Mouse (Mus musculus): ENCODE data around the gene Hoxa7.

Hoxa7 gene

DNA sequence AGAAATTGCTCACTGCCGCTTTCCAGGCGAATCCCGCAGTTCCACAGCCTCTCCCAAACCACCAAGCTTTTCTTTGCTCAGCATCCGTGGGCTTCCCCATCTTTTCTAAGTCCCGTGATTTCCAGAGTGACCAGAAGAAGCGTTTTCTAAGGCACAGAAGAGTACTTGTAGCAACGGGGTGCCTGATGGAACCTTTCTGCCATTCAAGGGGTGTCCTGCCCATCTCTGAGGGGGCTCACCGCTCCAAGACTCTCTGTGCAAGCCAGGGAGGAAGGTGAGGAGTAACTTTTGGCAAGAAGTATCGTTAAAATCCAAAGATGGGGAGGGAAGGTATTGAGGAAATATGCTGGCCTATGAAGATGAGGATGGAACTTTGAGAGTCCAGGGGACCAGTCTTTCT lies 43.8 kb downstream of the Hoxa7 start:
- no peak for DNase-seq (ENCODE audit: low read depth, low spot score)

DNA sequence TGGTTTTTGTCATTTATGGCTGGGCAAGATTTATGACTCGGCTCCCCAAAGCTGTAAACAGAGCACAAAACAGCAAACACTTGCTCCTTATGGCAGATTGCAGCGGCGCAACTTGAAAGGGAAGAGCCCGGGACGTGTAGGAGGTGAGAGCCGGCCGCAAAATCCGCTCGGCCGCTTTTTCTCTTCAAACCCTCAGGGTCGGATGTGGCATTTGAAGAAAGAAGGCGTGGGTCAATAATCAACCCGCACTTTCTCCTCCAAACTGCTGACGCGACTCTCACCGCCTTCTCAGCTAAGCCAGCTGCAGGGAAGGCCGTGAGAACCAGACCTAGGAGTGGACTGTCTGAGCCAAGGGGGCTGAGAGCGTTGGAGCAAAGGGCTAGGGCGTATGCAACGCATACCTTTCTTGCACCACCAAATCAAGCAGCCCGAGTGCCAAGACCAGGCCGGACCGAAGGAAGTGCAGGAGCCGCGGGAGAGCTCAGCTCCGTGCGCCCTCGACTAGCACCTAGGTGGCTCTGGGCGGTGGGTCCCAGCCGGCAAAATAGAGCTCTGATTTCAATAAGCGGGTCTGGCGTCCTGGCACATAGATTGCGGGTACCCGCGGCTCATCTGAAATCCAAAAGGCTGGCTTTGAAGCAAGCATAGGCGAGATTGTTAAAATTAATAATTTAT lies 44.5 kb downstream of the Hoxa7 start, which contains the start of gene 5730596B20Rik:
Gene 5730596B20Rik, plus strand, starts transcription at position 438 of the 675 bp plus-strand sequence.
- no peak for DNase-seq (ENCODE audit: low read depth, low spot score)

DNA sequence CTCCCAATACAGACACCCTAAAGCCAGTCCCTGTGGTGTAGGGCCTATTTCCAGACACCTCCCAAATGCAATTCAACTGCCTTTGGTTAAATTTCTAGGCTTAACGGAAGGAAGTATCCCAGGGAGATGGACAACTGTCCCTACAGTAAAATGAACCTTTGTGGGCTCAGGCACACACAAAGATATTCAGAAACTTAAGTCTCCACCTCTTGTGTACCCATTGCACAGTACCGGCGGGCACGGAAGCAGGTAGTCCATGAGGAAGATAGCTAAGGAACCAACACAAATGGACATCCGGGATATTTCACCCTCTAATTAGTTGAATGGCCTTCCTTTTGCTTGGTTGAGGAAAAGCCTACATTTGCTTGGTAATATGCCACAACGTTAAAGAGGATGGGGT lies 45.3 kb downstream of the Hoxa7 start:
- DNase-seq (ENCODE audit: low read depth, low spot score): no peak

DNA sequence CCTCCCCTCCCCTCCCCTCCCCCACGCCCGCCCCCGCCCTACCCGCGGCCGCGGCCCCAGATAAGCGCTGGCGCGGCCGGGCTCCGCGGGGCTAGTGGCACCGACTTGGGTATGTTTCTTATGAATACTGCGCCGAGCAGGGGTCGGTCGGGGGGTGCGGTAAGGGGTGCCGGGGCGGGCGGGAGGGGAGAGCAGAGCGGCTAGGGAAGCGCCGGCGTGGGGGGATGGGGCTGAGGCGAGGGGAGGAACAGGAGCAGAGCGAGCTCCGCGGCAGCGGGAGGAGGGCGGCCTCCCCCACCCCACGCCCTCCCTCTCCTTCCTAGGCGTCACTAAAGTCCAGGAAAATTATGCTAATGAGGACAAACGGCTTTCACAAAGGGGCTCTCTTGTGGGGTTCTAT lies 45.8 kb downstream of the Hoxa7 start:
- DNase-seq (ENCODE audit: low read depth, low spot score): no peak

DNA sequence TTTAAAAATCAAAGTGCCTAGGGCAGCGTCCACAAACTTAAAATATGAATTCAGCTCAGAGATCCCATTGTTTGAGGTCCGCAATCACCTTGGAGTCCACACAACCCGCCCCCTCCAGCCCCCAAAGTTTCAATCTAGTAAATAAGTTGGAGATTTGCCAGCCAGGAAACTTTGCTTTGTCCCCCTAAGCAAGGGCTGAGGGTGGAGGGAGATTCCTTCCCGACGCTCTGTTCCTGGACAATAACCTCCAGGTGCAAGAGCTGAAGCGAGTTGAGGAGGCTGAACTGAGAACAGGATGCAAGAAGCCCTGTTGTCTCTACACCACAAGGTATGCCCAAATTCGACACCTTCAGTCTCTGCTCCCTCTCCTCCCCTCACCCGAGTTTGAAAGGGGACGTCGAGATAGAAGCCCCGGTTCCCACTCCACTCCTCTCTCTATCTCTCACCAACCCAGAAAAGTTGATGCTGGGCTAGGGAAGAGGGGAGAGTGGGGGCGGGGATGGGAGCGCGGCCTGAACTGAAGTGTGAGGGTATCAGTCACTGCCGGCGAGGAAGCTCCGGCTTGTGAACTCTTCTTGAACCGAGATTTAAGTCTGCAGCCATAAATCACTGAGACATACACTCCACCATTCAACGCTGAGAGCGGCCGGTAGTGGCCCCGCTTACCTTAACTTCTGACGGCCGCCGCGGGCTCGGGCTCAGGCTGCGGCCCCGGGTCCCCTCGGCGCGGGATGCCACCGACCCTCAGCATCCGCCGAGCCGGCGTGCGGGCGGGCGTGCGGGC lies 46.5 kb downstream of the Hoxa7 start:
- no peak for DNase-seq (ENCODE audit: low read depth, low spot score)

DNA sequence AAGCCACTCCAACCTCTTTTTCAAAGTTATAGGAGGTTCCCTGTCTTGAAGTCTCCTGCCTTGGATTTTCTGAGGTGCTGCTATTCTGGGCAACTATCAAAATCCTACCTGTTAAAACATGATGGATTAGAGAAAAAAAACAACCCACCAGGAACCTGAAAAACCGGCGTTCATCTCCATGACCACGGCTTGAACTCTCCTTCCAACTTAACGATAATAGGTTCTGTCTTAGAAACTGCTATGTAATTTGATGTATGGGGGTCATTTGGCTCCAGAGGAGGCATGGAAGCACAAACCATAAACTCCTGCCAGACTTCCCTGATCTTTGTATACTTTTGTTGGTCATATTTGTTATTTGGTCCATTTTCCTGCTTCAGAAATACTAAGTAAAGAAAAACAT lies 48.0 kb downstream of the Hoxa7 start:
- no peak for DNase-seq (ENCODE audit: low read depth, low spot score)

DNA sequence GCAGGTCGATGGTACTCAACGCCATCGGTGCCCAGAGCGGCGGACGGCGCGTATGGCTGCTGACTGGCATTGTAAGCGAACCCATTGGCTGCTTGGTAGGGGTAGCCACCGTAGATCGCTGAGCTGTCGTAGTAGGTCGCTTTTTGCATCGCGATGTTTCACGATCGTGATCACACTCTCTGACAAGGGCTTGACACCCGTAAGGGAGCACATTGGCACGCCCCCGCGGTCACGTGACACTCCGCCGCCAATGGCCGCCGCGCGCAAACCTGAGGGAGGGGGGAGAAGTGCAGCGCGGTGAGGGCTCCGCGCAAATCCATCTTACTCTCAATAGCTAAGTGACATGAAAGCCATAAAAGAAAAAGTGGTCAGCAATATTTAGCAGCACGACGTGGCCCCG lies 49.2 kb downstream of the Hoxa7 start:
- DNase-seq (ENCODE audit: low read depth, low spot score): no peak

DNA sequence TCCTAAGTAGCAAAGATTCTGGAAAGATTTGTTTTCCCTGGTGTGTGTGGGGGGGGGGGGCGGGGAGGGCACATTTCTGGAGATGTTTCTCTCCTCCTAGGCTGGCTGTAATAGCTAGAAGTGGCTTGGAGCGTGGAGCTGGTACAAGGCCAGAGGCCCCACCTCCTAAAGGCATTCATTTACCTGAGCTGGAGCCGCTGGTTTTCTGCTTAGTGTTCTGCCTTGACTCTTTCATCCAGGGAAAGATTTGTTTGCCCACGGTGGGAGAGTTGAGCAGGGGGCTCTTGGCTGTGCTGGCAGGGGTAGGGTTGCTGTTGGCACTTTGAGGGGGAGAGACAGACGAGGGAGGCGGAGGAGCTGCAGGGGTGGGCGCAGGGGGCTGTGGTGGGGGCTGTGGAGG lies 49.7 kb downstream of the Hoxa7 start:
- no peak for DNase-seq (ENCODE audit: low read depth, low spot score)

DNA sequence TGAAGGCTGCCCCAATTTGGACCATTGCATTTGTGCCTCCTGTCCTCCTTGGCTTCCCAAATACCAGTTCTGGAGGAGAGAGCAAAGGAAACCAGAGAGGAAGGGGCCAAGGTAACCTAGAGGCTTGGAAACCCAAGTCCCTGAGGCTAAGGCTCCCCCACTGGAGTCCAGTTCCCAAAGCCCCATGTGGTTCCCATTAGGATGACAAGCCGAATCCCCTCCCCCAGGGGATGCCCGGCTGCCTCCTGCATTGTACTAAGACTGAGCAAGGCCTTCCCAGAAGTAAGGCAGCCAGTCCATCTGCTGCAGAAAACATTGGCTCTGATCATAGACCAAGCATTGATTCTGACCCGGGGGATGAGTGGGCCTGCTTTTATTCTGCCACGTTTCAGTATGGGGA lies 50.3 kb downstream of the Hoxa7 start:
- no peak for DNase-seq (ENCODE audit: low read depth, low spot score)

DNA sequence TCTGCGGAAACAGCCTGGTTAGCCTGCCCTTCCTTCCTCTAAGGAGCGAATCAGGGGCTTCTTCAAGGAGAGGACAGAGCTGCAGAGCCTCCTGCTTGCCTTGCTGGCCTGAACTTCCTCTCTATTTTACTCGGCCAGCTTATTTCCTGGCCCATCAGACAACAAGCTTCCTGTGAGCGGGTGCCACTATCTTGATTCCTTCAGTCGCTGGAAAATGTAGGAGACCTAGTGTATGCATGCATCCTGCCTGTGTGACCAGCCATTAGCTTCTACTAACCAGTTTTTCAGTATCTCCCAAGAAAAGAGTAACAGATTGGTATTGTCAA lies 50.8 kb downstream of the Hoxa7 start:
- no peak for DNase-seq (ENCODE audit: low read depth, low spot score)

DNA sequence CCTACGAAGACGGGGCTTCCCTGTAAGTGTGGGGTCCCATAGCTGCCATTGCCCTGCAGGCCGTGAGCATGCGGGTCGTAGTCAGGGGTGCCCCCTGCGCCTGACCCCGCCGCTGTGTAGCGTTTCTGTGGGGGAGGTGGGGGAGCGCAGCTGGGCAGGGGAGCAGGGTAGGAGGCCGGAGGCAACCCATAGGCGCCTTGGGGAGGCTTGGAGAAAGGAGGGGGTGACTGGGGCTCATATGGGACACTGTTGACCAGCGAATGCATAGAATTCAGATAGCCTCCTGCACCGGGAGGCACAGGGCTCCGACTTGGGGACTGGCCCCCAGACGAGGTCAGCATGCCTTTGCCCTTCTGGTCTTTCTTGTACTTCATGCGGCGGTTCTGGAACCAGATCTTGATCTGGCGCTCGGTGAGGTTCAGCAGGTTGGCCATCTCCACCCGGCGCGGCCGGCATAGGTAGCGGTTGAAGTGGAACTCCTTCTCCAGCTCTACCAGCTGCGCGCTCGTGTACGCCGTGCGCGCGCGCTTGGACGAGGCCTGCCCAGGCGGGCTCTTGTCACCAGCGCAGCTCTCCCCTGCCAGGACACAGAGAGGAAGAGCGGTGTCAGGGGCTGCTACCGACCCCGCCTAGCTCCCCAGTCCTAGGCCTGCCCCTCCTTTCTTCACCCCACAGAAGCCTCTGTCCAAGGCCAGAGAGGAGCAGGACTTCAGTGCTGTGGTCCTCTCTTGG lies 51.3 kb downstream of the Hoxa7 start:
- DNase-seq (ENCODE audit: low read depth, low spot score): no peak

DNA sequence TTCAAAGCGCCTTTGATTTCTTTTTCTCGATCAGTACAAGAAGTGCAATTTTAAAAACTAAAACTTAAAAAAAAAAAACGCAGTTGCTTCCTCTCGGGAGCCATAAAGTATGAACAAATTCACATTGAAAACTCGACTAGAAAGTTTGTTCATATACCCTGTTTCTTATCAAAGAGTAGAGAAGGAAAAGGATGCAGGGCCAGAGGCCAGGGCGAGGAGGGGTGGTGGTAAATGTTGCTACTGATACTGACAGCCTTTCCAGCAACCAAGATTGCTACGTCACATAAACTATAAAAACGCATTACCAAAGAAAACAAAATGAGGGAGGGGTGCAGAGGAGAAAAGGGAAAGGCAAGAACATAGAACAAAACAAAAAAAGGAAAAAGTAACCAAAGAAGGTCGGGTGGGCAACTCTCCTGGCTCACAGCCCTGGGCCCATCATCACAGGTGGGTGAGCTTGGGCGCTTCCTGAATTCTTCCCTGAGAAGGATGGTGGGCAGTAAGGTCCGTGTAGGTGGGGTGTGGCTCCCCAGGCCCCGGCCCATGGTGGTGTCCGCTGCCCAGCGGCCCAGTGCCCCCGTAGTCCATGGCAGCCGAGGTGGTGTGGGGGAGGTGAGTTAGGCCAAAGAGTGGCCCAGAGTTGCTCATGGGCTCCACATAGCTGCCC lies 52.0 kb downstream of the Hoxa7 start:
- DNase-seq (ENCODE audit: low read depth, low spot score): no peak

DNA sequence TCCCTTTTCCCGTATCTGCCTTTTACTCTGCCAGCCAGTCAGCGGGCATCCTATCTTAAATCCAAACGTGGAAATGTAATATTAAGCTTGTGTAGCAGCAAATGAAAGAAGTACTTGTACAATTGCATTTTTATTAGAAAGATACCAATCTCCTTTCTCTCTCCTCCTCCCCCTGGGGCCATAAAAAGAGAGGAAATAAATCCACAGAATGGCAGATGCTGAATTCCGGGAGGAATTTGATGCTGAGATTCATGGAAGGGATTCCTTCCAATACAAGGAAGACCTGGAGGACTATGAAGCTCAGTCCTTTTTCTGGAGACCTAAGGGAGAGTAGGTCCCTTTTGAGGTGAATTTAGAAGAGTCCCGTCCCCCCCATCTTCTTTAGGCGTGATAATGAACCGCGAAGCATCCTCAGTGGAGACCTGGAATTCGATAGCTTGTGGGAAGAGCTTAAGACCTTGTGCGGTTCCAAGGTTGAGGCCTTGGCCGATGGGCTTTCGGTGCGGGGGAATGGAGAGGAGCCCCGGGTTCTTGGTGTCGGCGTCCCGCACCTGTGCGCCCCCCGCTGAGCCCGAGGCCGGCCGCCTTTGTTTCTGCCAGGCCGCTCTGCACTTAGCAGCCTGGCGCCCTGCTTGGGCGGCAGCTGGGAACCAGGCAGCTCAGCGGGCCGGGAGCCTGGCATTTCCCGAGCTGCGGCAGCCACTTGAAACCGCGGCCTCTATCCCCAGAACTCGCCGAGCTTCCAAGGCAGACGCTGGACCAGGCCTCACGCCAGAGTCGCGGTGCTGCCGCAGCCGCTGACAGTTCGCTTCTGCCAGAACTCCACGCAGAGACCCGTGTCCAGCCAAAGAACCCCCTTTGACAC lies 53.2 kb downstream of the Hoxa7 start:
- DNase-seq (ENCODE audit: low read depth, low spot score): no peak

DNA sequence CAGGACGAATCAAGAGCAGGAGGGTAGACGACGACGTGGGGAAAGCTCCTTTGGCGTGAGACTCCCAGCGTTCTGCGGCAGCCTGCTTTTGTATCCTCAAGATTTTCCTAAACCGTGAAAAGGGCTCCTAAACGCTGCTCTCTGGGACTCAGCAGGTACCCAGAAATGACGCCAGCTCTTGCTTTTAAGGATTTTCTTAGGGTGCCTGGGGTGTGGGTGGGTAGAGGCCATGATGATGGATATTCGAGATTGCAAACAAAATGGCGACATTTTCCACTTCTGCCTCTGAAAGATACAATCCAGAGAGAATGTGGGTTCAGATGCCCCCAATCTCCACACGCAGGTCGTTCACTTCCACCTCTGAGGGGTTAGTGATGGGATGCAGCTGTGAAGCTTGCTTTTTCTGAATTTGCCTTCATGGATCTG lies 53.9 kb downstream of the Hoxa7 start:
- no peak for DNase-seq (ENCODE audit: low read depth, low spot score)

DNA sequence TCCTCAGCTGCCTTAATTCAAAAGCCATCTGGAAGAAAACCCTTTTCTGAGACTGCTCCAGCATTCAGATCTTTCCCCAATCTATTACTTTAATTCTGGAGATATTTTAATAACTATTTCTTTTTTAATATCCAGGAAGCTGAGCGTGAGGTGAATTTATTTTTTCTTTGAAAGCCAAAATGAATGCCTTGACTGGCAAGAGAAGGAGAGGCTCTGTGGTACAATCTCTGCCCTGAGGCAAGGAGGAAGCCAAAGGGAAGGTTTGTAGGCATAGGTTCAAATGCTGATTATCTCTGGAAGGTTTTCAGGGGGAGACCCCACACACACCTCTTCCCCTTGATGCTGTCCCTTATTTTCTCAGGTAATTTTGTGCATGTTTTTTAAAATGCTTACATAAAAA lies 54.5 kb downstream of the Hoxa7 start:
- no peak for DNase-seq (ENCODE audit: low read depth, low spot score)

DNA sequence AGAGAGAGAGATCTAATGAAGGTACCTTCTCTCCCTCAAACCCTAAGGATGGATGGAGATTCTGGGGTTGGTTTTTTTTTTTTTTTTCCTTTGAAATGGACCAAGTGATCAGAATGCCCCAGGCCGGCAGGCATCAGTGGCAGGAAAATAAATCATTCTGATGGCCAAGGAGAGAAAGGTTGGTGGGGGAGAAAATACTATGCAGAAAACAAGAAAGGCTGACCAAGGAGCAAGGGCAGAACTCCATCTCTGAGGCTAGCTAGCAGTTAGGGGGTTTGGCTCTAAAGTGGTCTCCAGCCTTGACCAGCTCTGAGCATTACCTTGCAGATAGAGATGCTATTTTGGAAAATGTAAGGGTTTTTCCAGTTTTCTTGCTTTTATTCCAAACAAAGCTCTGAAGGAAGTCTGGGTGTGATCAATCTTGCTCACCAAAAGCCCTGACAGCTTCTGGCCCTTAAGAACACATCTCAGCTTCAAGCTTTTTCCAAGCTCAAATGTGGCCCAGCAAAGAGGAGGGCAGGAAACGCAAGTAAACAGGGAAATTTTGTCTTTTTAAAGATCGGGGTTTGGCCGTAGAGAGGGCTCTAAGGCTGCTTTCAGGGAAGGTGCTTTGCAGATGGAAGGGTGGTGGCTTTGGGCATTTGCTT lies 55.1 kb downstream of the Hoxa7 start:
- no peak for DNase-seq (ENCODE audit: low read depth, low spot score)

DNA sequence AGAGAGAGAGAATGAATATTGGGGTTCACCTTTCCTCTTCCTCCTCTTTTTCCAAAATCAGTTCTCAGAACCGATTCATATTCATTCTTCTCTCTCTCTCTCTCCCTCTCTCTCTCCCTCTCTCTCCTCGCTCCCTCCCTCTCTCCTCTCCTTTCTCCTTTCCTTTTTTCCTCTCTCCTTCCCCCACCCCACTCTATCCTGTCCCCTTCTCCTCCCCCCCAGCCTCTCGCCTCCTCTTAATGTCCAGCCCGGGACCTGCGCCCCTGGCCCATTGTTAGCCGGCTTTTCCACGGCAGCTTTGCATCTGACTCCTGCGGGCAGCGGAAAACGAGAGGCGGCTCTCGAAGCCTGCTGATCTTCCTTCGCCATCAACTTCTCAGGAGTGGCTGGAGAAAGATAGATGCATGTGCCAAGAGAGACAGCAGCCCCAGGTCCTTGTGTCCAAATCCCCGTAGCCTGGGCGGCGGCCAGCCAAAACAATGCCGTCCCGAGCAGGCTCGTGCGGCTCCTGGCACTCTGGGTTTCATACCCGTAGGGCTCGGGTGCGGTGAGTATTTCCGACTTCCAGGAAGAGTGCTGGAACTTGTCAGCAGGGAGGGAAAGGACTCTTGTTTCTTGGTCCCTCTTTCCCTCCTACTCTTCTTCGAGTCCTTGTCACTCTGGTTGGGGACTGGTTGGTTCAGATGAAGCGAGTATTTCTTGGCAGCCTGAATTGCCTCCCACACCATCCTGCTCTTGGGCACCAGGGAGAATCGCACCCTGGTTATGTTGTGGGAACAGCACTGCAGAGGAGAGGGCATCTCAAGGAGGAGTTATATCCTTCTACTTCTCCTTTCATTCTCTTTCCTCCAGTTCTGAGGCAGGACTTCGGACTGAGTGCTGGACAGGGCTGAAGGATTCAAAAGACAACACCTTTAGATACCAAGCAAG lies 55.9 kb downstream of the Hoxa7 start:
- DNase-seq (ENCODE audit: low read depth, low spot score): no peak

DNA sequence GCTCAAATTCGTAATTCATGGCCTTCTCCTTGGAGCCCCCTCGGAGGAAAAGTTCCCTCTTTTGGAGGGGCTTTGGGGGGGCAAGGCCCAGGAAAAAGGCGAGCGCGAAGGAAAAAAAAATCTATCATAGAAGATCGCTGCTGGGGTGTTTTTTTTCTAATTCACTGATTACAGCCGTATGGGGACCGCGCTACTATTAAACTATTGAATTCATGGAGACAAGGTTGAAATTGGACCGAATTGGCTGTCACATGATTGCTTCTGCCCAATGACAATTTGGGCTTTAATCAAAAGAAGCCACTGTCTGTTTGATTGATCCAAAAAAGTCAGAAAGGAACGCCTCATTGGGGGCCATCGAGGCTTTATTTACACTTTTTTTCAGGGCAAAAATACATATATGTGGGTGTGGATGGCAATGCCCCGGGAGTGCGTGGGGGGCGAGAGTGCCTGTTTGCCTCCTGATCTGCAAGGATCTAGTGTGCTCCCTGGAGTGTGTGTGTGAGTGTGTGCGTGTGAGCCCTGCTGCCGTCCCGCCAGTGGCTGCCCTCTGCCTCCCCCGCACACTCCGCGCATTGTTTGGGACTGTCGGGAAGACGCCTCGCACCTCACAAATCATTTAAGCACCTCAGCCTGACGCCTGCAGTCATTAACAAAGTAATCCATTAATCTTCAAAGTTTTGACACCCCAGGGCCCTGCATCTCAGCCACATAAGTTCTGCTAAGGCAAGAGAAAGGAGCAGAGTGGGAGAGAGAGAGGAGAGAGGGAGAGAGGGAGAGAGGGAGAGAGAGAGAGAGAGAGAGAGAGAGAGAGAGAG lies 56.8 kb downstream of the Hoxa7 start, which contains the start of gene Hoxa2:
Gene Hoxa2, minus strand, starts transcription at position 206 of the 815 bp plus-strand sequence.
- DNase-seq (ENCODE audit: low read depth, low spot score): no peak
